Mouse (Mus musculus): ENCODE data around the gene Gjd2. TPM values are rescaled to one million over a fixed set of nuclear protein-coding genes. Genes with fewer than 3 reads are reported as not detected.

The Gjd2 gene
- polyA plus RNA-seq, 1 experiment from 2014 or later: 0.04 TPM

DNA sequence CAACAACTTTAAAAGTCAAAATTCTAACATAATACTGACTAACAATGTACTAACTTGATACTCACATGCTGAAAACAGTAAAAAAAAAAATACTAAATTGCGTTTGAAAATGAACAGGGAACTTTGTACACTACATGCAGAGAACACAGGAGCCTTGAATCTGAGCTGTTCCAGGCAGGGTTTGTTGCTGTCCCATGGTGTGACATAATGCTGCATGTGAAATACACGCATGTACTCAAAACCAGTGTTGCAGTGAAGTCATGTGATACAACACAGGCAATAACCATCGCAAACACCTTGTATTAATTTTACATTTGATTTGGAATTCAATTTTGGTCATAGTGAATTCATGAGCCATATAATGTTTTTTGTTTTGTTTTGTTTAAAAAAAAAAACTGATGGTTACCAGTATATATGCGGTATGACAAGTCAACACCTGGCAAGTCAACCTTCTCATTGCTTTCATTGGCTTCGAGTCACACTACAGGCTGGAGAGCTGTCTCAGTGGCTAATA lies 32.8 kb upstream of the Gjd2 start:
- no peak for TF ChIP-seq CTCF (IDR thresholded peaks at IDR 0.05; ENCODE audit: low read depth)
- H3K9ac ChIP-seq (ENCODE audit: low read depth, low read length): no peak overlapping the region
- DNase-seq (ENCODE audit: low spot score): no peak
- no peaks in the 10 kb centered on the region for H3K36me3 ChIP-seq (ENCODE audit: insufficient read depth, low read length)
- no peaks in the 10 kb centered on the region for H3K4me1 ChIP-seq (replicated peaks; ENCODE audit: insufficient read depth, low read length)
- no peaks in the 10 kb centered on the region for H3K27me3 ChIP-seq (ENCODE audit: insufficient read depth, low read length)
- H3K27ac ChIP-seq: no peak overlapping the region
- 93% methylated on average over 5 of the region's 5 CpGs for WGBS
- ATAC-seq (replicated peaks; ENCODE audit: low FRiP score, low read depth): no peak
- no peak overlapping the region for H3K4me2 ChIP-seq (ENCODE audit: low read length)
- no peaks in the 10 kb centered on the region for H3K9me3 ChIP-seq (replicated peaks; ENCODE audit: low read length)
- no peak overlapping the region for H3K4me3 ChIP-seq (replicated peaks; ENCODE audit: low read depth, low read length)

DNA sequence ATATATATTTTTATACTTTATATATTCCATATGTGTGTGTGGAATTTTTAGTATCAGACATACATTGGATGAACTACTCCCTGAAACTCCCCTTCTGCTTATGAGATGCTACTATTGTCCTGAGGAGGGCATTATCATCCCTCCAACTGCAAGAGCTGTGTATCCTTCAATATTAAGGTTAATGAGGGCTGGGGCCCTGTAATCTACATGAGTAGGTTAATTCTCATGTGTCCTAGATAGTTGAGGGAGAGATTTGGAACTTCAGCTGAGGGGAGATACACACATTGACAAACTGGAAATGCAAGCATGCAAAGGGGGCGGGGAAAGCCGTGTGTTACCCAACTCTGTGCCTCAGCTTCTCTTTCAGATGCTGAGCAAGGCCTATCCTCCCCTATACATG lies 24.5 kb upstream of the Gjd2 start:
- 74% methylated on average over 2 of the region's 2 CpGs for WGBS
- Histone ChIP-seq H3K9ac (ENCODE audit: low read depth, low read length) (no peak overlapping the region), H3K4me3 (replicated peaks; ENCODE audit: low read depth, low read length) (no peak overlapping the region), H3K36me3 (ENCODE audit: insufficient read depth, low read length) (no peaks in the 10 kb centered on the region), H3K4me2 (ENCODE audit: low read length) (no peak overlapping the region), H3K27me3 (ENCODE audit: insufficient read depth, low read length) (no peaks in the 10 kb centered on the region), H3K4me1 (replicated peaks; ENCODE audit: insufficient read depth, low read length) (no peaks in the 10 kb centered on the region), H3K27ac (no peak overlapping the region), H3K9me3 (replicated peaks; ENCODE audit: low read length) (no peaks in the 10 kb centered on the region)
- DNase-seq (ENCODE audit: low spot score) (no peak), ATAC-seq (replicated peaks; ENCODE audit: low FRiP score, low read depth) (no peak)
- TF ChIP-seq CTCF (IDR thresholded peaks at IDR 0.05; ENCODE audit: low read depth): no peak

DNA sequence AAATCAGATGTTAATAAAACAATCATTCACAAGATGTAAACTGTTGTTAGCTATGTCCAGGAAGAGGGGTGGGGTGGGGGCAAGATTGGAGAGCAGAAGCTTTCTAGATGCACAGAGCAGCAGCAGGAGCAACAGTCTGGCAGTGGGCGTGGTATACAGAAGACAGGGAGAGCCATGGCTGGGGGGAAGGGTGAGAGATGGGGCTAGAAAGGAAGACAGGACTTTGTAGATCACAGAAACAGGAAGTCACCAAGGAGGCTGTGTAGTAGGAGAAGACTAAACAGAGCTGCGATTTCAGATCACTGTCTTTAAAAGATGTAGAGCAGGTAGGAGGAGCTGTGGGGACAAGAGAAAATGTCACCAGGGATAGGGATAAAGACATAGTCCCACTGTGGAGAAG lies 18.8 kb upstream of the Gjd2 start:
- 39% methylated on average over 2 of the region's 2 CpGs for WGBS
- Histone ChIP-seq H3K4me1 (replicated peaks; ENCODE audit: insufficient read depth, low read length) (no peaks in the 10 kb centered on the region), H3K36me3 (ENCODE audit: insufficient read depth, low read length) (no peaks in the 10 kb centered on the region), H3K4me3 (replicated peaks; ENCODE audit: low read depth, low read length) (no peak overlapping the region), H3K4me2 (ENCODE audit: low read length) (no peak overlapping the region), H3K9ac (ENCODE audit: low read depth, low read length) (no peak overlapping the region), H3K27me3 (ENCODE audit: insufficient read depth, low read length) (no peaks in the 10 kb centered on the region), H3K27ac (no peak overlapping the region), H3K9me3 (replicated peaks; ENCODE audit: low read length) (no peaks in the 10 kb centered on the region)
- ATAC-seq (replicated peaks; ENCODE audit: low FRiP score, low read depth) (no peak), DNase-seq (ENCODE audit: low spot score) (no peak)
- no peak for TF ChIP-seq CTCF (IDR thresholded peaks at IDR 0.05; ENCODE audit: low read depth)

DNA sequence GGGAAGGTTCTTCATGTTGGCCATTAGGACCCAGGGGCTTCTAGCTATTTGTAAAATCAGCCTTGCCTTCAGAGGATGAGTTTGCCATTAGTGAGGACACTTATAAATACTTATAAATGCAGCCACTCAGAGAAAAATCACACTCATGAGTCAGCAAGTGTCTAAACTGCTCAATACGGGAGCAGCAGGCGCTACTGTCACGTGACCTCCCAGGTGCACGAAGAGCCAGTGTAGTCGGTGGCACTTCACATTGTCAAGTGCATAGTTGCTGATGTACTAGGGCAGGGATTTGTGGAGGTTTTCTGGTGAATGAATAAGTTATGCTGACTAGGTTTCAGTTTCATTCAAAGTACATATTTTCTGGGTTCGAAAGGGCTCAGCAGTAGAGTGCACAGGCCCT lies 10.0 kb upstream of the Gjd2 start:
- Histone ChIP-seq H3K36me3 (ENCODE audit: insufficient read depth, low read length) (no peaks in the 10 kb centered on the region), H3K9ac (ENCODE audit: low read depth, low read length) (no peak overlapping the region), H3K4me2 (ENCODE audit: low read length) (no peak overlapping the region), H3K4me1 (replicated peaks; ENCODE audit: insufficient read depth, low read length) (no peaks in the 10 kb centered on the region), H3K27me3 (ENCODE audit: insufficient read depth, low read length) (no peaks in the 10 kb centered on the region), H3K4me3 (replicated peaks; ENCODE audit: low read depth, low read length) (no peak overlapping the region), H3K9me3 (replicated peaks; ENCODE audit: low read length) (no peaks in the 10 kb centered on the region), H3K27ac (no peak overlapping the region)
- ATAC-seq (replicated peaks; ENCODE audit: low FRiP score, low read depth): no peak
- DNase-seq (ENCODE audit: low spot score): no peak
- no peak for TF ChIP-seq CTCF (IDR thresholded peaks at IDR 0.05; ENCODE audit: low read depth)
- 84% methylated on average over 6 of the region's 6 CpGs for WGBS

DNA sequence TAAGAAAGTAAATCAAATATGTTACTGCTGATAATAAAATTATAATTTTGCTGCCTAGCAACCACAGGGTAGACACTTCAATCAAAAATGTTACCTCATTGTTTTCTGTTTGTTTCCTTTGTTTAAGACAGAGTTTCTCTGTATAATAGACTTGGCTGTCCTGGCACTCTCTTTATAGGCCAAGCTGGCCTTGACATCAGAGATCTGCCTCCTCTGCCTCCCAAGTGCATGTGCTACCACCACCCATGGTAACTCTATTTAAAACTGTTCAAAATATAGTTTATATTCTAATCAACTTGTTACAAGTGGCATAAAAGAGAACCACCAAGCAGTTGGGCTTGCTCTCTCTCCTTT lies 6.8 kb upstream of the Gjd2 start:
- no peak overlapping the region for H3K4me2 ChIP-seq (ENCODE audit: low read length)
- DNase-seq (ENCODE audit: low spot score) (no peak), ATAC-seq (replicated peaks; ENCODE audit: low FRiP score, low read depth) (no peak)
- no peaks in the 10 kb centered on the region for H3K36me3 ChIP-seq (ENCODE audit: insufficient read depth, low read length)
- TF ChIP-seq CTCF (IDR thresholded peaks at IDR 0.05; ENCODE audit: low read depth): no peak
- H3K27me3 ChIP-seq (ENCODE audit: insufficient read depth, low read length): no peaks in the 10 kb centered on the region
- no peak overlapping the region for H3K9ac ChIP-seq (ENCODE audit: low read depth, low read length)
- no peak overlapping the region for H3K4me3 ChIP-seq (replicated peaks; ENCODE audit: low read depth, low read length)
- H3K27ac ChIP-seq: no peak overlapping the region
- H3K9me3 ChIP-seq (replicated peaks; ENCODE audit: low read length): no peaks in the 10 kb centered on the region
- H3K4me1 ChIP-seq (replicated peaks; ENCODE audit: insufficient read depth, low read length): no peaks in the 10 kb centered on the region

DNA sequence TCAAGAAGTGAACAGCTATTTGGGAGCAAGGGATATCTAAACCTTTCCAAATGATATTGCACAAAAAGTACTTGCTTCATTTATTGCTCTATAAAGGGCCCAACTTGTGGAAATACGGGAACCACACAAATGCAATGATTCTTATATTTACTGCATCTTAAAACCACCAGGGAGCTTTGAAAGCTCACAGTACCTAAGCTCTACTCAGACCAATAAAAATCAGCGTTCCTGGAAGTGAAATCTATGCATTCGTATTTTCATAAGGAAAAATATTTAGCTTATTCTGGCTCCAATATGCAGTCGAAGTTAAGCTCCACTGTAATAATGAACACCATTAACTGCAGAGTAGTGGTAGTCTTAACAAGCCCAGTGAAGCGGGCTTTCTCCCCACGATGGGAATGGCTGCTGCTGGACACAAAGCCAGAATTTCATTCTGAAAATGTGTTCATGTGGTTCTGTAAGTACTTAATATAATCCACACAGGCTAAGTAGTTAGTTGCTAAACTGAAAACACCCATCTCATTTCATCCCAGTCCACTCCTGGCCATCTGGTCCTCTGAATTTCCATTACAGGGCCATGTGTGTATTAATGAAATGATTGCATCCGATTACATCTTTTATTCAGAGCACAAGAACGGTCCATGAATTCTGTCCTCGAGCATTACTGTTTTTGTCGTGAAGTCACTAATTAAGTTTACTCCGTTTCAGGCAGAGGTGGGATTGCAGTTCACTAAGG lies 6.2 kb upstream of the Gjd2 start:
- H3K9ac ChIP-seq (ENCODE audit: low read depth, low read length): no peak overlapping the region
- no peaks in the 10 kb centered on the region for H3K4me1 ChIP-seq (replicated peaks; ENCODE audit: insufficient read depth, low read length)
- H3K27me3 ChIP-seq (ENCODE audit: insufficient read depth, low read length): peaks cover 2% of the 10 kb centered on the region; the same call in 1 of the 2 replicates
- no peak overlapping the region for H3K27ac ChIP-seq
- no peaks in the 10 kb centered on the region for H3K36me3 ChIP-seq (ENCODE audit: insufficient read depth, low read length)
- no peak overlapping the region for H3K4me3 ChIP-seq (replicated peaks; ENCODE audit: low read depth, low read length)
- ATAC-seq (replicated peaks; ENCODE audit: low FRiP score, low read depth) (no peak), DNase-seq (ENCODE audit: low spot score) (no peak)
- H3K9me3 ChIP-seq (replicated peaks; ENCODE audit: low read length): no peaks in the 10 kb centered on the region
- WGBS: 85% methylated on average over 11 of the region's 11 CpGs
- no peak overlapping the region for H3K4me2 ChIP-seq (ENCODE audit: low read length)
- TF ChIP-seq CTCF (IDR thresholded peaks at IDR 0.05; ENCODE audit: low read depth): no peak

DNA sequence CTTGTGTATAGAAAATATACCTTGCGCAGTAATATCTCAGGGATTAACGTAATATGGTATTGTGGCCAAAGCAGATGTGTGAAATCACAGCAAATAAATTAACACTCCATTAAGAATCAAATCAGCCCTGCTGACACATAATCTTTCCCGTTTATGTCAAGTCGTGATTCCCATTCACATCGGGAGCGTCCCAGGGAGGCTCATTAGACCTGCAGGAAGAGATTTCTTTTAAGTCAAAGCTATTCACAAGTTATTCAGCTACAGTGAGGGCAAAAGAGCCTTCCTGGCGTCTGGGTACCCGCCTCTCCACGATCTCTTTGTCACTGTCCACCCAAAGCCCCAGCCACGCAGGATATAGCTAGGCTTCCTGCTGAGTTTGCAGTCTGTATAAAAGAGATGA lies 4.7 kb upstream of the Gjd2 start:
- ATAC-seq (replicated peaks; ENCODE audit: low FRiP score, low read depth): no peak
- Histone ChIP-seq H3K4me2 (ENCODE audit: low read length) (no peak overlapping the region), H3K4me1 (replicated peaks; ENCODE audit: insufficient read depth, low read length) (no peaks in the 10 kb centered on the region), H3K27me3 (ENCODE audit: insufficient read depth, low read length) (peaks cover 17% of the 10 kb centered on the region), H3K27ac (no peak overlapping the region), H3K36me3 (ENCODE audit: insufficient read depth, low read length) (no peaks in the 10 kb centered on the region), H3K9me3 (replicated peaks; ENCODE audit: low read length) (no peaks in the 10 kb centered on the region), H3K9ac (ENCODE audit: low read depth, low read length) (no peak overlapping the region), H3K4me3 (replicated peaks; ENCODE audit: low read depth, low read length) (no peak overlapping the region)
- TF ChIP-seq CTCF (IDR thresholded peaks at IDR 0.05; ENCODE audit: low read depth): no peak
- DNase-seq (ENCODE audit: low spot score): no peak
- WGBS: 35% methylated on average over 10 of the region's 10 CpGs
